Mouse (Mus musculus): ENCODE data around the gene Klk5.
A peak's percentile ranks its signal among the peaks of the same experiment; 100 is the strongest.

Gene Klk5

DNA sequence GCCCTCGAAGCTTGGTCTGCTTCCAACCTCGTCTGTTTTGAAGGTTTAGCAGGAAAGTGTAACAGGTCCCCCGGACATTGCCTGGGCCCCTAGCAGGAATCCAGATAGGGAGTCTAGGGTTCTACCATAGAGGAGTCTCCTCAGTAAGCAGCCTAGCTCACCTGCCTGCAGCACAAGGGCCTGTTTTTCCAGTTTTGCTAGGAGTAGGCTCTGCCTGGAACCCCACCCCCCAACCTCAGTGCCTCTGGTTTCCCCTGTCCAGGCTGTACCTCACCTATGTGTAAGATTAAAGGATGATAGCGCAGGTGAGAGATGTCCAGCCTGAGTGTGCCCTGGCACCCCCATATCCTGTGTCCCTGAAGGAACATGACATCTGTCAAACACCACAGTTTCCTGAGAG is 34.7 kb downstream of the Klk5 start:
- no peak for DNase-seq (ENCODE audit: low spot score in 2 of 2)

DNA sequence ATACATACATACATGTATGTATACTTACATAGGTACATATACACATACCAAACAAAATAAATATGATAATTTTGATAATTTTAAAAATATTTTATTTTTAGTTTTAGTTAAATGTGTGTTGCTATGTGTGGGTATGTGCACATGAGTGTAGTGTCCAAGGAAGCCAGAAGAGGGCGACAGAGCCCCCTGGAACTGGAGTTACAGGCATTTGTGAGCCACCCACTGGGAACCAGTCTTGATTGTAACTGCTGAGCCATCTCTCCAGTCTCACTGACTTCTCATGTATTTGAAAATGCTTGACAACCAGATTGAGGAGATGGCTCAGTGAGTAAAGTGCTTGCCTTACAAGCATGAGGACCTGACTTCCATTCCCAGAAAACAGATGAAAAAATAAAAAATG is 36.5 kb downstream of the Klk5 start:
- DNase-seq (ENCODE audit: low spot score in 2 of 2) = no peak

DNA sequence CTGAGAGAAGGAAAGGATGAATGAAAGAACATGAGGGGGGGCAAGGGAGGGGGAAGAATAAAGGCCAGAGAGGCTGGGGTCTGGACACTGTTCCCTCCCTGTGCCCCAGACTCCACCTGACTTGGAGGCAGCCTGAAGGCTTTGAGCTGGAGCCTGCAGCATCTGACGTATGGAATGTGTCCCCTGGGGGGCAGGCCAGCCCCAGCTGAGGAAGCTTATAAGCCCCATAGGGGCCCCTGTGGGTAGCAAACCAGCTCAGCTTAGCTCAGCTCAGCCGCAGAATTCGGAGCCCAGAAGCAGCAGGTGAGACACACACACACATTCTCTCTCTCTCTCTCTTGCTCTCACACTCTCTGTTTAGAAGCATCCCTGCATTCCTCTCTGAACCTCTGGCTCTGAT is 39.1 kb downstream of the Klk5 start, which contains the start of gene Klk4:
TSS of gene Klk4 (plus strand) at position 249 of the 400 bp plus-strand sequence.
- DNase-seq (ENCODE audit: low spot score in 2 of 2) = no peak

DNA sequence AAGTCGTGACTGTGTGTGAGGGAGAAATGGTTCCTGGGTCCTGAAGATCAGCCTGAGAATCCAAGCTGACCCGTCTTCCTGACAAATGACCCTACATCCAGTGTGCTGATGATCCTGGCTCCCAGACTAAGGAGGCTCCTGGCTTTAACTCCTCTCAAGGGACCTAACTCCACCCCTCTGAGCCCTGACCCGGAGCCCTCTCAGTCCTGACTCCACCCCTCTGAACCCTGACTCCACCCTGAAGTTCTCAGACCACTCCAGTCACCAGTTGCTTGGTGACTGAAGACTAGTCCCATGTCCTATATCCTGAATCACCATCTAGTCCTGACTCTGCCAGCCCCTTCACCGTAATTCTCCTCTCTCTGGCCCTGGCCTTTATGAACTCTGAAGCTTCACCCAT is 40.6 kb downstream of the Klk5 start:
- DNase-seq (ENCODE audit: low spot score in 2 of 2) = peak; percentile 12 to 19

DNA sequence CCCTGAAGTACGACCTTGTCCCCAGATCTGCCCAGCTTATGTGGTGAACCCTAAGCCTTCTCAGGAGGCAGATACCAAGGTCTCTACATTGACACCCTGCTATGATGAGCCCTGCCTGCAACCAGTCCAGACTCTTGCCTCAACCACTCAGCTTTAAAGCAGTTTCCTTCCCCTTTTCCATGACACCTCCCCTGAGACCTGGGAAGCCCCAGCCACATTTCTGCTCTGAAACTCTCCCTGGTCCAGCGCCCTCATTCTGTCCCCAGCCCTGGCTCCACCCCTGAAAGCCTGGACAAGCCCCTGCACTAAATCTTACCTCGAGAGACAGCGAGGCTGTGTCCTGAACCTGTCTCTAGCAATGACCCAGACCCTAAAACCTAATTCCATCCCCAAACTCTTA is 41.0 kb downstream of the Klk5 start:
- DNase-seq (ENCODE audit: low spot score in 2 of 2) = peak in 1 of 2 experiments; percentile 10

DNA sequence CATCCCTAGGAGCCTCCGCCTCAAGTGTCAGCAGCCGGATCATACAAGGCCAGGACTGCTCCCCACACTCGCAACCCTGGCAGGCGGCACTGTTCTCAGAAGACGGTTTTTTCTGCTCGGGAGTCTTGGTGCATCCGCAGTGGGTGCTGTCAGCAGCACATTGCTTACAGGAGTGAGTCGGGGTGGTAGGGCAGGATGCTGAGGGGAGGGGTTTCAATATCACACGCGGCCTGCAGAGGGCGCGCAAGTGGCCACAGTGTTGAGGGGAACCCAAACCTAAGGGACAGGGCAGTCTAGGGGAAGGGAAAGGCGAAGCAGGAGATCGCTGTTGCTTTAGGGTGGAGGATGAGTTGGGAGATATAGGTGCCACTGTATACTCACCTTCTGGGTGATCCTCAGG is 41.8 kb downstream of the Klk5 start:
- DNase-seq (ENCODE audit: low spot score in 2 of 2) = peak in 1 of 2 experiments; percentile 26

DNA sequence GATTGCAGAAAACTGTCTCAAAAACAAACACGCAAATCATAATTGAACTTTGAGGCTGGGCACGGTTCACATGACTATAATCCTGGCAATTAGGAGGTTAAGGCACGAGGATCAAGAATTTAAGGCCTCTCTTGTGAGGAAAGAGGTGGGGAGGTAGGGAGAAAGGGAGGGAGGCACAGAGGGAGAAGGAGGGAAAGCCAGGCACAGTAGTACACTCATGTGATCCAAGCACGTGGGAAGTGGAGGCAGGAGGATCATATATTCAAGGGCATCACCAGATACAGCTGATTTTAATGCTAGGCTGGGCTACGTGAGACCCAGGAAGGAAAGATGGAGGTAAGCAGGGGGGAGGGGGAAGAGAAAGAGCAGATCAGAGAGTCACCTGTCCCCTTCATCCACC is 49.6 kb downstream of the Klk5 start:
- DNase-seq (ENCODE audit: low spot score in 2 of 2) = no peak

DNA sequence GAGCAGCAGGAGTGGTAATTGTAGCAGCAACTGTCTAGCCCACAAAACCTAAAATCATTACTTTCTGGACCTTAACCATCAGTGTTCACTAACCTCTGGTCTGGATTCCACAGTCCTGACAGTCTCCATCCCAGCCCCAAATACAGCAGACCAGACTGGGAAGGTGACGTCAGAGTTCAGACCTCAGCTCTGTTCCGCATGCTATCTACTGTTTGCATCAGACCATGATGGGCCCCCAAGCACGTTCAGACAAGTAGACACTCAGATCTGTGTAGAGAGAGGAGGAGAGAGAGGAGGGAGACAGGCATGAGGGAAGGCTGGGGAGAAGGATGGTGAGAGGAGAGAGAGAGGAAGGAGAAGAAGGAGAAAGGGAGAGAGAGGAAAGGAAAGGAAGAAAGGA is 50.0 kb downstream of the Klk5 start:
- DNase-seq (ENCODE audit: low spot score in 2 of 2) = no peak

DNA sequence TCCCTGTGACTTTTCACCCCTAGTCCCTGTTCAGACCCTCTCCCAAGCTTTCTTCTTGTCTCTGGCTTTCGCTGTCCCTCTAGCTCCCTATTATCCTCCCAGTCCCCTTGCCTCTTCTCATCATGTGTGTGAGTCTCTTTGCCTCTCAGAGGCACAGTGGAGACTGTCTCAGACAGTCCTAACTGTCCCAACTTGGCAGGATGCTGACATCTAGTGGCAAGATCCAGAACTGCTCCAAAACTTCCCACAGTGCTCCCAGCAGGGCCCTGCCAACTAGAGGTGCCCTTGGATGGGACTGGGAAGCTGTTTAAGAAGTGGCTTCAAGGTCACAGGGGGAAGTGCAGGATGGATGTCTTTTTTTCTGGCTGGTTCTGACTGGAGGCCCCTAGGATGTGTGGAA is 53.1 kb downstream of the Klk5 start:
- DNase-seq (ENCODE audit: low spot score in 2 of 2) = peak; percentile 67 to 80
